Mouse (Mus musculus): ENCODE measurements around the gene Spata13. TPM values are rescaled to one million over a fixed set of nuclear protein-coding genes. Genes with fewer than 3 reads are reported as not detected.
A peak's percentile ranks its signal among the peaks of the same experiment; 100 is the strongest.

Spata13 gene
- polyA plus RNA-seq, 1 experiment from 2014 or later, result 21.0 TPM

DNA sequence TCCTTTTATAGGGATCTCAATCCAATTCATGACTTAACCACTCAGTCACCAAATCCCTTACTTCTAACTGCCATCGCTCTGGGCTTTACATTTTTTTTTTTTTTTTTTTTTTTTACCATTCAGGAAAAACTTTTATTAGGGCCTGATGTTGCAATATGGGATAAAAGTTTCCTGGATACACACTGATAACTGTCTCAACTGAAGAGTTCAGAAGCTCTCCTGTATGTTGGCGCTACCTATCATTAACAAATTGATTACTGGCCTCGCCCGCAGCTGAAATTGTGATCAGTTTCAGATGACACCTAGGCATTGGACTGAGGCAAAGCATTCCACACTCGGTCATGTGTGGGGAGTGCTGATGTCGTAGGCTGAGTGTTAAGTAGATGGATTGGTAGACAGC is 7.3 kb downstream of the Spata13 start:
- no peak overlapping the region for H3K9ac ChIP-seq
- no peak overlapping the region for H3K27ac ChIP-seq (ENCODE audit: poor library complexity, severe bottlenecking)
- no peak for ATAC-seq (ENCODE audit: insufficient number of reproducible peaks, low FRiP score)

DNA sequence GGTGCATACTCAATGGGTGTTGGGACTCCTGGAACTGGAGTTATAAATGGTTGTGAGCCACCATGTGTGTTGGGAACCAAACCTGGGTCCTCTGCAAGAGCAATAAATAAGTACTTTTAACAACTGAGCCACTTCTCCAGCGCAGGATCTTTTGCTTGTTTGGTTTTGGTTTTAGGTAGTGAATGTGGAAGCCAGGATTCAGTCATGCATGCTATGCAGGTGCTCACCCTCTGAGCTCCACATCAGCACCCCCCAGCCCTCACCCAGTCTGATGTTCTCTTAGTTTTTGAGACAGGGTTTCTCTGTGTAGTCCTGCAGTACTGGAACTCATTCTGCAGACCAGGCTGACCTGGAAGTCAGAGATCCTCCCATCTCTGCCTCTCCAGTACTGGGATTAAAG is 8.3 kb downstream of the Spata13 start:
- WGBS, result 97% methylated on average over 1 of the region's 1 CpGs
- Histone ChIP-seq H3K27me3 (replicated peaks) (peaks cover 12% of the 10 kb centered on the region), H3K4me3 (no peak overlapping the region), H3K4me2 (no peak overlapping the region), H3K36me3 (no peaks in the 10 kb centered on the region), H3K9me3 (replicated peaks) (no peaks in the 10 kb centered on the region), H3K9ac (no peak overlapping the region), H3K4me1 (replicated peaks) (peaks cover 11% of the 10 kb centered on the region; the same call in 1 of the 2 replicates), H3K27ac (ENCODE audit: poor library complexity, severe bottlenecking) (no peak overlapping the region)
- no peak for ATAC-seq (ENCODE audit: insufficient number of reproducible peaks, low FRiP score)

More for the DNA sequence above, 7.3 kb downstream of the Spata13 start:
- Histone ChIP-seq H3K36me3 (no peaks in the 10 kb centered on the region), H3K27me3 (replicated peaks) (peaks cover 17% of the 10 kb centered on the region), H3K9me3 (replicated peaks) (no peaks in the 10 kb centered on the region), H3K4me2 (no peak overlapping the region), H3K4me3 (no peak overlapping the region), H3K4me1 (replicated peaks) (peaks cover 8% of the 10 kb centered on the region)
- WGBS, result 74% methylated on average over 6 of the region's 6 CpGs

DNA sequence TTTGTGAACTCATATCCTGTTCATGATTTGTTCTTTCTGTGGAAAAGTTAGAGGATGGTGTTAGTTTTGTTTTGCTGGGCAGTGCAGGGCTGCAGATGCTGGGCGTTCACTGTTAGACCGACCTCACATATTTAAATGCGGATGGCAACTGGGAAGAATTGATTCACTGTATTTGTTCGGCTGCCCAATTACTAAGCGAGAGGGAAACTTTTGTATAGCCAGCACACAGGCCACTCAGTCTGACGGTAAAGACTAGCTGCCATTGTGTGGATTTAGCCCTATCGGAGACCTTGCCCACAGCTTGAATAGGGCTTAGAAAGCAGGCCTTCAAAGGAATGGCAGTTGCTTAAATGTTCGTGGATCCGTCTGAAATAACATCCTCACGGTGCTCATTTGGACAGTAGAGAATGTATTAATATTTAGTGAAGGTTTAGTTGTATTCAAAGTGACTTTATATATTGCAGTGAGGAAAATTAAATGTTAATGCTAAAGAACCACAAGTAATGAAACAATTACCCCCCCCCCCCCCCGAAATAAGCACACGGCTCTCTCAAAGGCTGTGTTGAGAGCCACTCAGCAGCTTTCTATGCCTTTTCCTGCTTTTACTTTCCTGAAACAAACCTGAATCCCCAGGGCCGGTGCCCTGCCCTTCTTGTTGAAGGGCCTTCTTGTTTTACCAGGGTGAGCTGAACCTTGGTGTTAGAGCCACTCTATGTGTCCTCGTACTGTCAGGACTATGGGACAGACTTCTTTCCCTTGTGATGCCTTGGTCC is 9.5 kb downstream of the Spata13 start:
- H3K27ac ChIP-seq (ENCODE audit: poor library complexity, severe bottlenecking), result no peak overlapping the region
- 0 out of 2 replicates have a peak, but pooled peaks cover 4% of the 10 kb centered on the region for H3K27me3 ChIP-seq (replicated peaks)
- no peak overlapping the region for H3K9ac ChIP-seq
- ATAC-seq (ENCODE audit: insufficient number of reproducible peaks, low FRiP score), result no peak
- peaks cover 11% of the 10 kb centered on the region; the same call in 1 of the 2 replicates for H3K4me1 ChIP-seq (replicated peaks)
- H3K4me3 ChIP-seq, result no peak overlapping the region
- H3K9me3 ChIP-seq (replicated peaks), result no peaks in the 10 kb centered on the region
- no peak overlapping the region for H3K4me2 ChIP-seq
- no peaks in the 10 kb centered on the region for H3K36me3 ChIP-seq
- 86% methylated on average over 14 of the region's 14 CpGs for WGBS

DNA sequence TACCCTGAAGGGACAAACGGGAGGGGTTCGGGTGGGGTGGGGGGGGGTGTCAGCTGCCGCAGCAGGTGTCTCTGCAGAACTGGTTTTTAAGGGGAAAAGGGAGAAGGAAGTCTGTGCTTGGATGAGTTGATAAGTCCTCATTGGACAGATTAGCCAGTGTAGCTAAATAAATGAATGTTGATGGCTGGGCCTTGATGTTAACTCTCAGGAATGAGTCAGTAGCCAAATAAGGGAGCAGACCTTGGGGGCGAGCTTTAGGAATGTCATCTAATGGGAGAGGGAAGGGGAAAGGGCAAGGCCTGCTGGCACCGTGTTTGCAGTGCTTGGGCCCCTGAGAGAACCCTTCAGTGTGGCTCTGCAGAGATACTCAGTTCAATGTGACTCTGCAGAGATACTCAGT is 12.6 kb downstream of the Spata13 start:
- H3K9me3 ChIP-seq (replicated peaks), result no peaks in the 10 kb centered on the region
- no peak overlapping the region for H3K4me2 ChIP-seq
- no peak overlapping the region for H3K9ac ChIP-seq
- 65% methylated on average over 5 of the region's 5 CpGs for WGBS
- ATAC-seq (ENCODE audit: insufficient number of reproducible peaks, low FRiP score), result 0 out of 2 replicates have a peak, but pooled peaks have one; percentile 15
- H3K4me3 ChIP-seq, result no peak overlapping the region
- H3K4me1 ChIP-seq (replicated peaks), result peaks cover 7% of the 10 kb centered on the region; the same call in 1 of the 2 replicates
- H3K27ac ChIP-seq (ENCODE audit: poor library complexity, severe bottlenecking), result no peak overlapping the region
- H3K36me3 ChIP-seq, result no peaks in the 10 kb centered on the region
- H3K27me3 ChIP-seq (replicated peaks), result no peaks in the 10 kb centered on the region

DNA sequence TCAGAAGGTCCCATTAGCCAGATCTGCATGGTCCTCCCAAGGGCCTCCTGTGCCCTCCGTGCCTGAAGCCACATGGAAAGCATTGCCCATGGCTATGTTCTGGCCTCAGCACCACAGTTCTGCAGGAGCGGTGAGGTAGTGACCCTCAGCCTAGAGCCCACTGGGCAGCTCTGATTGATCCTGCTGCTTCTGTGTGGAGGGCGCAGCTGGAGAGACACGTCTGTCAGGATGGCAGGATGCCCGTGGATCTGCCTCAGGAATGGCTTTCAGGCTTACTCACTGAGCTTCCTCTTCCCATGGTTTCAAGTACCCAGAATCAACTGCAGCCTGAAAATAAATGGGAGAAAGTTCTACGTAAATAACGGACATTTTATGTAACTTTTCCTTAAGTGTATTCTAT is 14.1 kb downstream of the Spata13 start:
- WGBS, result 86% methylated on average over 7 of the region's 7 CpGs
- no peak overlapping the region for H3K9ac ChIP-seq
- H3K27ac ChIP-seq (ENCODE audit: poor library complexity, severe bottlenecking), result no peak overlapping the region
- no peak for ATAC-seq (ENCODE audit: insufficient number of reproducible peaks, low FRiP score)
- peaks cover 7% of the 10 kb centered on the region; the same call in 1 of the 2 replicates for H3K4me1 ChIP-seq (replicated peaks)
- H3K9me3 ChIP-seq (replicated peaks), result no peaks in the 10 kb centered on the region
- no peaks in the 10 kb centered on the region for H3K27me3 ChIP-seq (replicated peaks)
- H3K4me3 ChIP-seq, result no peak overlapping the region
- no peaks in the 10 kb centered on the region for H3K36me3 ChIP-seq
- no peak overlapping the region for H3K4me2 ChIP-seq

DNA sequence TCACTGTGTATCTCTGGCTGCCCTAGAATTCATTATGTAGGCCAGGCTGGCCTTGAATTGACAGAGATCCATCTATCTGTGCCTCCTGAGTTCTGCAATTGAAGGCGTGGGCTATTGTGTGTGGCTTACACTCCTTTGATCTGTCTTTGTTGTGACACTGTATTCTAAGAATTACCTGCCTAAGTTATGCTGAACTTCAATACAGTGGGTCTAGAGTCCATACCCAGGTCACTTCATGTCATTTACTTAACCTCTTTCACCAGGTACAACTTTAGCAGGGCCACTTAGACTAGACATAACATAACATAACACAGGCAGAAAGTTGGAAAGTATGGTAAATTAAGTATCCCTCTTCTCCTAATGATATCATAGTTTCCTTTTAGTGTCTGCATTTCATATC is 15.2 kb downstream of the Spata13 start:
- Histone ChIP-seq H3K4me1 (replicated peaks) (peaks cover 7% of the 10 kb centered on the region; the same call in 1 of the 2 replicates), H3K27me3 (replicated peaks) (no peaks in the 10 kb centered on the region), H3K36me3 (no peaks in the 10 kb centered on the region), H3K4me2 (no peak overlapping the region), H3K9ac (no peak overlapping the region), H3K27ac (ENCODE audit: poor library complexity, severe bottlenecking) (no peak overlapping the region), H3K4me3 (no peak overlapping the region), H3K9me3 (replicated peaks) (no peaks in the 10 kb centered on the region)
- ATAC-seq (ENCODE audit: insufficient number of reproducible peaks, low FRiP score), result no peak
- 85% methylated on average over 1 of the region's 1 CpGs for WGBS

DNA sequence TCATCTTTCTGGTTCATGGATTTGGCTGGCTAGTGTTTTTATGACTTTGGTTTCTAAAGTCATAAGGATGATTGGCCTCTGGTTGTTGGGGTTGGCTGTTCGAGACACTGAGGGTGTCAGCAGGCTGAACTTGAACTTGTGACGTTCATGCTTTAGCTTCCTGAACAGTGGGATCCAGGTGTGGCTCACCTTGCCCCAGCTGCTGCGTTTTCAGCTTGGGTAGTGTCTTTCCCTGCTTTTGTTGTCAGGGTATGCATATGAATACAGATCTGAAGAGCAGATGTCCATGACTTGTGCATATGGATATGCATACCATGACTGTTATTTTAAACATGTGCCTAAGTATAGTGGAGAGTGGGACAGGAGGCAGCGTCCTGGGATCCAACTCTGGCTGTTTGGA is 19.4 kb downstream of the Spata13 start:
- Histone ChIP-seq H3K36me3 (no peaks in the 10 kb centered on the region), H3K27ac (ENCODE audit: poor library complexity, severe bottlenecking) (no peak overlapping the region), H3K4me1 (replicated peaks) (peaks cover 15% of the 10 kb centered on the region; the same call in 1 of the 2 replicates), H3K4me2 (no peak overlapping the region), H3K4me3 (no peak overlapping the region), H3K9me3 (replicated peaks) (no peaks in the 10 kb centered on the region), H3K9ac (no peak overlapping the region), H3K27me3 (replicated peaks) (no peaks in the 10 kb centered on the region)
- ATAC-seq (ENCODE audit: insufficient number of reproducible peaks, low FRiP score), result no peak
- 80% methylated on average over 4 of the region's 4 CpGs for WGBS

DNA sequence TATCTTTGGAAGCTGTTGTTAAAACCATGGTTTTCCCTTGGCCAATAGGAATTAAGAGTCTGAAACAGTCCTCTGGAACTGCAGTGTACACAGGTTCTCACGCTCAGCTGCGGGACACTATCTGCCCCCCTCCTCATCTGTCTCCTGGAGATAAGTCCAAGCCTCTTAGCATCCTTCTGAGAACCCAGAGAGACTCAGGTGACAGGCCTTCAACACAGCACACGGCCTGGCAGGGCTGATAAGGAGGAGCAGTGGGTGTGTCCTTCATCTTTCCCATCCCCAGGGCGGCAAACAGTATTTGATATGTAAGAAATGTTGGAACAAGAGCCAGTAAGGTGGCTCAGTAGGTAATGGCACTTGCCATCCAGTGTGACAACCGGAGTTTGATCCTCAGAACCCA is 20.2 kb downstream of the Spata13 start:
- no peaks in the 10 kb centered on the region for H3K27me3 ChIP-seq (replicated peaks)
- peak; percentile 92 for ATAC-seq (ENCODE audit: insufficient number of reproducible peaks, low FRiP score)
- H3K27ac ChIP-seq (ENCODE audit: poor library complexity, severe bottlenecking), result no peak overlapping the region
- H3K9me3 ChIP-seq (replicated peaks), result no peaks in the 10 kb centered on the region
- peaks cover 15% of the 10 kb centered on the region; the same call in 1 of the 2 replicates for H3K4me1 ChIP-seq (replicated peaks)
- no peaks in the 10 kb centered on the region for H3K36me3 ChIP-seq
- WGBS, result 47% methylated on average over 5 of the region's 5 CpGs
- H3K4me3 ChIP-seq, result no peak overlapping the region
- no peak overlapping the region for H3K4me2 ChIP-seq
- no peak overlapping the region for H3K9ac ChIP-seq

DNA sequence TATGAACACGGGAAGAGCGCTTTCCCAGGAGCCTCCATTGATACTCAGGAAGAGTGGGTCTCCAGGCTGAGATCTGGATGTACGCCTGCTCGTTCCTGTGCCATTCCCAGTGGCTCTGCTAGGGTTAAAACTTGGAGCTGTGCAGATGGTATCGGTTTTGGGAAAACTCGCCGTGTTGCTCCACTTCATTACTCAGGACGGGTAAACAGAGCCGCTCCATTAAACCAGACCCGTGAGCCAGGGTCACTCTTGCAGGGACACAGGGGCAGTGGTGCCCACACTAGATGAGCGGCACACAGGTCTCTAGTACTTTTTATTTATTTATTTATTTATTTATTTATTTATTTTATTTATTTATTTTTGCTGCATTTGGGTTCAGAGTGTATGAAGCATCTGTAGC is 20.9 kb downstream of the Spata13 start:
- Histone ChIP-seq H3K27ac (ENCODE audit: poor library complexity, severe bottlenecking) (no peak overlapping the region), H3K4me2 (no peak overlapping the region), H3K9me3 (replicated peaks) (no peaks in the 10 kb centered on the region), H3K9ac (no peak overlapping the region), H3K36me3 (no peaks in the 10 kb centered on the region), H3K27me3 (replicated peaks) (no peaks in the 10 kb centered on the region), H3K4me1 (replicated peaks) (peaks cover 15% of the 10 kb centered on the region; the same call in 1 of the 2 replicates), H3K4me3 (no peak overlapping the region)
- 88% methylated on average over 11 of the region's 11 CpGs for WGBS
- ATAC-seq (ENCODE audit: insufficient number of reproducible peaks, low FRiP score), result no peak

DNA sequence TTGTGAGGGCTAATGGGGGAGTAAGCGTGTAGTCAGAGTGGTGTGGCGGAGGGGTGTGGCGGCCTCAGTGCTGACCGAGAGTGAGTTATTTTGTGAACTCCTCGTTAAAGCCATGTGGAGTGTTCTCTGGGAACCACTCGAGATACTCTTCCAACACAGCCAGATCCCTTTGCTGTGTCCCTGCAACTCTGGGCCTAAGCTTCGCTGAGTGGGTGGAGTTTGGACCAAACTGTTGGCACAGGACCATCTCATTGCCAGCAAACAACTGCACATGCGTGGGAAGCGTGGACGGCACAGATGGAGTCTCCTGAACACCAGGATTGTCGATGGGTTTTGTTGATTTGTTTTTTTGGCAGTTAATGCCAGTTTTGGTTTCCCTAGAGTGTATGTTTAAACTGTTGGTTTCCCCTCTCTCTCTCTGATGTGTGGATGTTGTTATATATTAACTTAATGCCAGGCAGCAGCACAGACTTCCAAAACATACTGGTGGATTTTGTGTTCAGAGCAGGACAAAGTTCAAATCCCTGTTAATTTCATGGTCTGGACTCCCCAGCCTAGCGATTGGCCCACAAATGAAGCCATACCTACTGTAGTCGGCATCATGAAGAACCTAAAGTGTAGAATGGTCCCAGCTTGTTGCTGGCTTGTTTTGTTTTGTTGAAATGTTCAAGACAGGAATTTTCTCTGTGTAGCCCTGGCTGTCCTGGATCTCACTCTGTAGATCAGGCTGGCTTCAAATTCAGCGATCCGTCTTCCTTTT is 22.3 kb downstream of the Spata13 start:
- 77% methylated on average over 15 of the region's 15 CpGs for WGBS
- H3K27me3 ChIP-seq (replicated peaks), result no peaks in the 10 kb centered on the region
- no peaks in the 10 kb centered on the region for H3K9me3 ChIP-seq (replicated peaks)
- H3K4me2 ChIP-seq, result no peak overlapping the region
- no peaks in the 10 kb centered on the region for H3K36me3 ChIP-seq
- ATAC-seq (ENCODE audit: insufficient number of reproducible peaks, low FRiP score), result no peak
- H3K27ac ChIP-seq (ENCODE audit: poor library complexity, severe bottlenecking), result no peak overlapping the region
- H3K4me3 ChIP-seq, result no peak overlapping the region
- peaks cover 15% of the 10 kb centered on the region; the same call in 1 of the 2 replicates for H3K4me1 ChIP-seq (replicated peaks)
- no peak overlapping the region for H3K9ac ChIP-seq

DNA sequence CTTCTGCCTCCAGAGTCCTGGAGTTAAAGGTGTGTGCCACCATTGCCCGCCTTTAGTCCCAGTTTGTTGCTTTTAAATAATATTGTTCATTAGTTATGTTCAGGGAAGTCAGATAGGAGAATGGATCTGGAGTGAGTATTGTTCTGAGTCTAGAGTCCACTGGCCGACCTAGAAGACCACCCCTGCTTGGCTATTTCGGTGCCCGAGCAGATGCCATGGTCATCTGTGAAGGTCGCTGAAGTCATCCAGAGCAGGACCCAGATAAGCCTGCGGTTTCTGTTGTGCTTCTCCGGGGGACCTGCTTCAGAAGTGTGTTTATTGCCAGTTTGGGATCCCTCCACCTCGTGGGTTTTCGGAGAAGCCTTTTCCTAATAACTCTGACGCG is 22.9 kb downstream of the Spata13 start:
- no peaks in the 10 kb centered on the region for H3K36me3 ChIP-seq
- no peak for ATAC-seq (ENCODE audit: insufficient number of reproducible peaks, low FRiP score)
- no peak overlapping the region for H3K27ac ChIP-seq (ENCODE audit: poor library complexity, severe bottlenecking)
- H3K4me1 ChIP-seq (replicated peaks), result peaks cover 15% of the 10 kb centered on the region; the same call in 1 of the 2 replicates
- WGBS, result 61% methylated on average over 11 of the region's 11 CpGs
- H3K4me2 ChIP-seq, result no peak overlapping the region
- H3K27me3 ChIP-seq (replicated peaks), result no peaks in the 10 kb centered on the region
- H3K9me3 ChIP-seq (replicated peaks), result no peaks in the 10 kb centered on the region
- no peak overlapping the region for H3K4me3 ChIP-seq
- H3K9ac ChIP-seq, result no peak overlapping the region
